Mouse (Mus musculus) brown adipose tissue, adult 24 weeks (tissue): ENCODE data around the gene Rere. TPM values are rescaled to one million over a fixed set of nuclear protein-coding genes. Genes with fewer than 3 reads are reported as not detected.

ENCODE experiments used
- H3K27ac ChIP-seq: fragments of 200-500 bp; replicated peaks from 2 replicates; pipeline ENCODE4 v1.5.1; 2012; ENCODE audit warnings: low read depth, mild to moderate bottlenecking, low read length
- H3K4me1 ChIP-seq: fragments of 200-500 bp; 2 replicates; pipeline ENCODE4 v1.6.1; 2012; ENCODE audit warnings: low read length, mixed read lengths; ENCODE audit not compliant: control insufficient read depth, insufficient read depth, insufficient read length
- H3K4me3 ChIP-seq: fragments of 200-500 bp; 2 replicates; pipeline ENCODE4 v1.5.1; 2012; ENCODE audit warnings: low read depth, mild to moderate bottlenecking, low read length, moderate library complexity; ENCODE audit not compliant: insufficient read depth
- polyA plus RNA-seq: library from polyadenylated mRNA; stranded (reverse); fragments of >200 nt; gene quantifications from 2 replicates; pipeline ENCODE4 v1.2.4, GENCODE M21; 2012; ENCODE audit not compliant: missing spikeins, insufficient read depth, insufficient read length

Gene Rere
- polyA plus RNA-seq, 1 experiment, result 39.8 TPM

- H3K4me3 ChIP-seq, result no peak overlapping the region
- H3K4me1 ChIP-seq, result no peaks in the 10 kb centered on the region
- no peak overlapping the region for H3K27ac ChIP-seq
Measured at GRCm38 (mm10) chr4:150624933-150625332, 343.5 kb downstream of the Rere start.

GRCm38 (mm10) chr4:150625425-150625824, 344.0 kb downstream of the Rere start:
- Histone ChIP-seq H3K27ac (no peak overlapping the region), H3K4me1 (no peaks in the 10 kb centered on the region), H3K4me3 (no peak overlapping the region)

GRCm38 (mm10) chr4:150625951-150626732, 344.7 kb downstream of the Rere start:
- no peaks in the 10 kb centered on the region for H3K4me1 ChIP-seq
- no peak overlapping the region for H3K4me3 ChIP-seq
- no peak overlapping the region for H3K27ac ChIP-seq

GRCm38 (mm10) chr4:150629266-150629665, 347.8 kb downstream of the Rere start:
- Histone ChIP-seq H3K4me3 (no peak overlapping the region), H3K27ac (no peak overlapping the region), H3K4me1 (no peaks in the 10 kb centered on the region)

GRCm38 (mm10) chr4:150635568-150635967, 354.1 kb downstream of the Rere start:
- Histone ChIP-seq H3K27ac (no peak overlapping the region), H3K4me1 (no peaks in the 10 kb centered on the region), H3K4me3 (no peak overlapping the region)

- H3K4me1 ChIP-seq, result no peaks in the 10 kb centered on the region
- no peak overlapping the region for H3K27ac ChIP-seq
- H3K4me3 ChIP-seq, result no peak overlapping the region
Measured at GRCm38 (mm10) chr4:150636635-150637034, 355.2 kb downstream of the Rere start.

- Histone ChIP-seq H3K27ac (no peak overlapping the region), H3K4me3 (no peak overlapping the region), H3K4me1 (no peaks in the 10 kb centered on the region)
Measured at GRCm38 (mm10) chr4:150644299-150644698, 362.9 kb downstream of the Rere start.

GRCm38 (mm10) chr4:150649327-150649726, 367.9 kb downstream of the Rere start:
- Histone ChIP-seq H3K4me1 (no peaks in the 10 kb centered on the region), H3K27ac (no peak overlapping the region), H3K4me3 (no peak overlapping the region)

GRCm38 (mm10) chr4:150651390-150652277, 370.2 kb downstream of the Rere start, which contains the start of gene Slc45a1:
Gene Slc45a1, minus strand, starts transcription at chr4:150652174.
- H3K27ac ChIP-seq, result no peak within 1 kb of the TSS
- H3K4me3 ChIP-seq, result no peak within 1 kb of the TSS
- H3K4me1 ChIP-seq, result no peaks in the 10 kb centered on the region

- Histone ChIP-seq H3K4me3 (no peak overlapping the region), H3K4me1 (no peaks in the 10 kb centered on the region), H3K27ac (no peak overlapping the region)
Measured at GRCm38 (mm10) chr4:150653072-150653599, 371.7 kb downstream of the Rere start.

GRCm38 (mm10) chr4:150655989-150656388, 374.5 kb downstream of the Rere start:
- Histone ChIP-seq H3K4me3 (no peak overlapping the region), H3K27ac (no peak overlapping the region), H3K4me1 (no peaks in the 10 kb centered on the region)

- Histone ChIP-seq H3K27ac (no peak overlapping the region), H3K4me3 (no peak overlapping the region), H3K4me1 (no peaks in the 10 kb centered on the region)
Measured at GRCm38 (mm10) chr4:150656504-150656903, 375.1 kb downstream of the Rere start.

- H3K4me3 ChIP-seq, result no peak overlapping the region
- no peaks in the 10 kb centered on the region for H3K4me1 ChIP-seq
- no peak overlapping the region for H3K27ac ChIP-seq
Measured at GRCm38 (mm10) chr4:150659926-150660610, 378.6 kb downstream of the Rere start.

- Histone ChIP-seq H3K4me1 (no peaks in the 10 kb centered on the region), H3K4me3 (no peak overlapping the region), H3K27ac (no peak overlapping the region)
Measured at GRCm38 (mm10) chr4:150661886-150662285, 380.4 kb downstream of the Rere start.

GRCm38 (mm10) chr4:150663192-150663591, 381.7 kb downstream of the Rere start:
- no peak overlapping the region for H3K27ac ChIP-seq
- no peak overlapping the region for H3K4me3 ChIP-seq

More at GRCm38 (mm10) chr4:150663192-150663591, 381.7 kb downstream of the Rere start:
- H3K4me1 ChIP-seq, result no peaks in the 10 kb centered on the region
